Mouse (Mus musculus): ENCODE measurements around the gene Crx.
"Not testable (repeated sequence)": the region's sequence is repeated elsewhere in the genome, so short reads cannot be mapped to it uniquely, and the experiment has no call there.

The Crx gene

DNA sequence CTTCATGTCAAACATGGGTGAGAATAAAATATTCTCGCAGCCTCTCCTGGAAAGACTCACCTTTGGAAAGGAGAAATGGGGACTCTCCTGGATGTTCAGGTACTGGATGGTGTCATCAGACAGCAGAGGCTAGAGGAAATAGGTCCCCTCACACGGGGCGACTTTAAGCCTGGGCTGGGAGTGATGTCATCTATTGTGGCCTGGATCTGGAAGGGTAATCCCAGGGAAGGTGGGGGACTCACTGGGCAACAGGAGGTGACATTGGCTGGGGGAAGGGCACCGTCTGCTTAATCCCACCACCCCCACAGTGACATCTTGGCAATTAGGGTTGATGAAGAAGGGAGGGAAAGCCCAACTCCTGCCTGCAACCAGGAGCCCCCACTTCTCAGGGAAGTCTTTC, at the start of gene Crx:
Gene Crx, minus strand, starts transcription at position 213 of the 400 bp plus-strand sequence.
- DNase-seq (ENCODE audit: low spot score in 2 of 2): no peak

DNA sequence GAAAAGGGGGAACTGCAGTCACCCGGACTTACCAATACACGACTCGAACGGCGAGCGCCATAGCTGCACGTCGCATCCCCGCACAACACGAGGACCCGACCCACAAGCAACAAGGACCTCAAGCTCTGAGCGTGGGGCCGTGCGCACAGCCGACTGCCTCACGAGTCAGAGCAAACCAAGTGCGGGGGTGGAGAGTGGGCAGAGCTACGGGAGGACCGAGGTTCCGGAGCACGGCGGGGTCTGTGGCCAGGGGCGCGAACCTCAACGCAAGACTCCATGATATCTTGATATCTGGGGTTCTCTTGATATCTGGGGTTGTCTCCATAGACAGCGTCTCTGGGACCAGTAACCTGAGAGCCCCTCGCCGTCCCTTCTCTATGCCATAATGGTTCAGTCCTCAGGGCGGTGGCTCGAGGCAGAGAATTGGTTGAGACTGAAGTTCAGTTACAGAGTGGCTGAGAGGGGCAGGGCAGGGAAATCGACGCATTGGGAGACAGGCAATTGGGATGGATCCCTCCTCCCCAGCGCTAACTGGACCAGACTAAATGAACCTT, 42.5 kb upstream of the Crx start, which contains the start of gene Selenow:
Gene Selenow, minus strand, starts transcription at position 183 of the 554 bp plus-strand sequence.
- DNase-seq (ENCODE audit: low spot score in 2 of 2): peak; percentile 86 to 90

DNA sequence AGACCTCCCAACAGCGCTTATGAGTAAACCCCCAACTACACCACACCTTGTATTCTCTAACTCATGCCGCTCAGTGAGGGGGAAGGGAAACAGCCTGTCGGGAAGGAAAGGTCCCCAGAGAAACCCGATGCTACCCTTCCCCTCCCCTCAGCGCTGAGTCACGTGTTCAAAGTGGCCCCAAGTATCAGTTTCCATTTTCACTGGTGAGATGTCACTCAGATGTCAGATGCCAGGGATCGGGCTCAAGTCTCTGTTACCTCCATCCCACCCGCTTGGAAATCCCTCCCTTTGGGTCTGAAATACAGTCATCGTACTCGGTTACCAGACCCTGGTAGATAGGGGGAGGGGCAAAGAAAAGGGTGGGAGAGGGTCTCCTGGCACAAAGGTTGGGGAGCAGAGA, 42.0 kb upstream of the Crx start:
- DNase-seq (ENCODE audit: low spot score in 2 of 2): peak in 1 of 2 experiments; percentile 28

DNA sequence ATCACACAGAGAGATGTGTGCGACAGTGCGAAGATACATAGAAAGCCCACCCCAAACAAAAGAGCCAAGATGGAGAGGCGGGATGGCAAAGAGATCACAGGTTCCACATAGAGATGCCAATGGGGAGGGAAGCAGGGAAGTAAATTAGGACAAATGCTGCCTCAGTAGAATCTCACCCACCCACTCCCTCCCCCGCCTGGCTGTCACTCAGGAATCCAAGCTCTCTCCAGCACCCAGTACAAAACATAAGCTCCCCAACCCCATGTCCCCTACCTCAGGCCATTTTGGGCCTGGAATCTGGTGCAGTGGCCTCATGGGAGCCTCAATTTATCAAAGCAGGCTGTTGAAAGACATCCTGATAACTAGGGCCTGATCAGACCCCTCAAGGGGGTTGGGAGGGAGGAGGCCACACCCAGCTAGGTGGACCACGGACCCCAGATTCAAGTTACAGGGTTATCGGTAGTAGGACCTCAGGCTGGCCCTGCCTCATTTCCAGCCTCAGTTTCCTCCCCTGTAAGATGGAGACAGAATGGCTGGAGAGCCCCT, 41.0 kb upstream of the Crx start:
- DNase-seq (ENCODE audit: low spot score in 2 of 2): no peak

DNA sequence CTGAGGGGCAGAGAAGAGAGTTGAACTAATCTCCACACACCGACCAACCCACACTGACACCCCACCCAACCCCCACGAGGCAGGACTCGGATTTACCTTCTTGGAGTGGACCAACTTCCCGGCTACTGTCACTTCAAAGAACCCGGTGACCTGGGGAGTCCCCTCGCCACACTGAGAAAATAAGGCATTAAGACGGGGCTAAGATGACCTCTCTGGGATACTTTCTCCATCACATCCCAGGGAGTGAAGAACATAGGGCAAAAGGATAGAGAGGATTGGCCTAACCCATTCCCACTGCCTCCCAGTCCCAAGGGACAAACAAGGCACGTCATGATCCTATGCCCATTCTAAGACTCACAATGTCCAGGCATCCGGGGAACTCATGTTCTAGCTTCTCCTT, 40.2 kb upstream of the Crx start:
- DNase-seq (ENCODE audit: low spot score in 2 of 2): no peak

DNA sequence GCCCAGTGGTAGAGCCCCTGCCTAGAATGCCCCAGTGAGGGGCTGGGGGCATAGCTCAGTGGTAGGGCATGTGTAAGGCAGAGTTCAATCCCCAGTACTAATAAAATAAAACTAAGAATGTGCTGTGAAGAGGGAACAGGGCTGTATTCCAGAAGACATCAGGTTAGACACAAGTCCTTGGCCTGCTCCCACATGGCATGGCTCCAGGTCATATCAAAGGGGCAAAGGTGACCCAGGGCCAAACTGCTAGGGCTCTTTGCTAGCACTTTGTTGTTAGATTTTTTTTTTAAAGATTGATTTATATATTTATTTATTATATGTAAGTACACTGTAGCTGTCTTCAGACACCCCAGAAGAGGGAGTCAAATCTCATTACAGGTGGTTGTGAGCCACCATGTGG, 38.6 kb upstream of the Crx start:
- DNase-seq (ENCODE audit: low spot score in 2 of 2): no peak

DNA sequence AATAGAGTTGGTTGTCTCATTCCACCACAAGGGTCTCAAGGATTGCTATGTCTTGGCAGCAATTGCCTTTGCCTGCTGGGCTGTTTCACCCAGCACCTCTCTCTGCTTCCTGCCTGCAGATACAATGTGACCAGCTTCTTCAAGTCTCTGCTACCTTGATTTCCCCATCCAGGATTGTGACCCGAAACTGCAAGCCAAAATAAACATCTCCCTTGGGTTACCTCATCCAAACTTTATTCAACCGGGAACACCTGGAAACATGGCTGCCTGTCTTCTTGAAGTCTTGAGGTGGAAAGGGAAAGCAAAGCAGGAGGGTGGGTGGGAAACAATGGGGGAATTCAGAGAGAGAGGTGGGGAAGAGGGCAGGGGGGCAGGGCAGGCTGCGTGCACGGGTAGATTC, 37.2 kb upstream of the Crx start:
- no peak for DNase-seq (ENCODE audit: low spot score in 2 of 2)

DNA sequence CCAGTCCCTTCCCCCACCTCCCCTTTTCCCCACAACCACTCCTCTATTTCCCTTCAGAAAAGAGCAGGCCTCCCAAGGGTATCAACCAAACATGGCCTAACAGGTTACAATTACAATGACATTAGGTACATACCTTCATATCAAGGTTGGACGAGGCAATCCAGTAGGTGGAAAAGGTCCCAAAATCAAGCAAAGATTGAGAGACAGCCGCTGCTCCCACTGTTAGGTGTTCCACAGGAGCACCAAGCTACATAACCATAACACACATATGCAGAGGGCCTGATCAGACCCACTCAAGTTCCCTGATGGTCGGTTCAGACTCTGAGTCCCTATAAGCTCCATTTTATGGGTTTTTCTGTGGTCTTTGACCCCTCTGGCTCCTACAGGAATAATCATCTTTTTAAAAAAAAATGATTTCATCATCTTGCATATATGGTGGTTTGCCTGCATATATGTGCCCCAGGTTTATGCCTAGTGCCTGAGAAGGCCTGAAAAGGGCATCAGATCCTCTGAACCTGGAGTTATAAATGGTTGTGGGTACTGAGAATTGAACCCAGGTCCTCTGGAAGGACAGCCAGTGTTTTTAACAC, 36.5 kb upstream of the Crx start:
- no peak for DNase-seq (ENCODE audit: low spot score in 2 of 2)

DNA sequence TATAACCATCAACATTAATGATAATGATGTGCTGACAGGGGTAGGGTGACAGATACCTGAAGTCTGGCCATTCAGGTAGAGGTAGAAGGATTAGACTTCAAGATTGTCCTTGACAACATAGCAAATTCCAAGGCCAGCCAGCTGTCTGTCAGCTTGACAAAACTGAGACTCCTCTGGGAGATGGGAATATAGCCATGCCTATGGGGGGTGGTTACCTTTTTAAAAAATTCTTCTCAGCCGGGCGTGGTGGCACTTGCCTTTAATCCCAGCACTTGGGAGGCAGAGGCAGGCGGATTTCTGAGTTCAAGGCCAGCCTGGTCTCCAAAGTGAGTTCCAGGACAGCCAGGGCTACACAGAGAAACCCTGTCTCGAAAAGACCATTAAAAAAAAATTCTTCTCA, 35.9 kb upstream of the Crx start:
- DNase-seq (ENCODE audit: low spot score in 2 of 2): not testable (repeated sequence)

DNA sequence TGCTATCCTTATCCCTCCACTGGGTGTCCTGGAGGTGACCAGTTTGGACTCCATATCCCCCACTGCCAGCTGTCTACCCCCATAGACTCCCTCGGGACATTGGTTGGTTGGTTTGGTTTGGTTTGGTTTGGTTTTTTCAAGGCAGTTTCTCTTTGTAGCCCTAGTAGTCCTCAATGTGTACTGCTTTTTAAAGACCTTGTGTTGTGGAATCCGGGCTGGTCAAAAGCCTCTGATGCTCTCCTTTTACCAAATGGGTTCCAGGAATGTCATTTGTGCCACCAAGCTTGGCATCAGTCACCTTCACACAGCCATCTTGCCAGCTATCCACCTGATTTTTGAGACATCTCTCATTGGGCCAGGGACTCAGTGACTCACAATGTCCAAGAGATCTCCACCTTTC, 35.0 kb upstream of the Crx start:
- DNase-seq (ENCODE audit: low spot score in 2 of 2): no peak

DNA sequence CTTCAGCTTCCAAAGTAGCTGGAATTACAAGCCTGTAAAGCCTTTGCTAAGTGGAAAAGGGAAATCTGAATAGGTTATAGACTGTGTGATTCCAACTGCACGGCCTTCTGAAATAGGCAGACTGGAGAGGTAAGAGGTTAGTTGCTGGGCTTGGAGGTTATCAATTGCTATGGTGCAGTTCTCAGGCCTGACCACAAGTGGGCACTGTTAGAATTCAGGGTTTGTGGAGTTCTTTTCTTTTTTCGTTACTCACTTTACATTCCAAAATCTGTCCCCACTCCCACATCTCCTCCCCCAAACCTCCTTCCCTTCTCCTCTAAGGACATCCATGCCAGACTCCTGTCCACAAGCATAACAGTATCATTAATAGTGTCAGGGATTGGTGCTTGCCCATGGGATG, 34.5 kb upstream of the Crx start:
- DNase-seq (ENCODE audit: low spot score in 2 of 2): no peak

DNA sequence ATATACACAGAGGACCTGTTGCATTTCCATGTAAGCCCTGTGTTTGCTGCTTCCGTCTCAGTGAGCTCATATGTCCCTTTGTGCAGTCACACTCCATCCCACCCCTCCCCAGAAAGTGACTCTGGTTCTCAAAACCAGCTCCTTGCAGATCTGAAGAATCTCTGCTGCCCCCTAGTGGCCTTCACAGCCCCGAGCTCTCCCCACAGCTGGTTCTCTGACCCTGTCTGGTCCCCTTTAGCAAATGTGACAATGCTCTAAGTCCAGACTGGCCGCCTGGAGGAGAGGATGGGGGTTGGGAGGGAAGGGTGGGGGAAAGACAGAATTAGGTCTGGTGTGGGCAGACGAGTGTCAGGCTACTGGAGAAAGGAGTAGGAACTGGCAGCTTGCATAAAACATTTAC, 32.4 kb upstream of the Crx start:
- peak; percentile 27 to 43 for DNase-seq (ENCODE audit: low spot score in 2 of 2)

DNA sequence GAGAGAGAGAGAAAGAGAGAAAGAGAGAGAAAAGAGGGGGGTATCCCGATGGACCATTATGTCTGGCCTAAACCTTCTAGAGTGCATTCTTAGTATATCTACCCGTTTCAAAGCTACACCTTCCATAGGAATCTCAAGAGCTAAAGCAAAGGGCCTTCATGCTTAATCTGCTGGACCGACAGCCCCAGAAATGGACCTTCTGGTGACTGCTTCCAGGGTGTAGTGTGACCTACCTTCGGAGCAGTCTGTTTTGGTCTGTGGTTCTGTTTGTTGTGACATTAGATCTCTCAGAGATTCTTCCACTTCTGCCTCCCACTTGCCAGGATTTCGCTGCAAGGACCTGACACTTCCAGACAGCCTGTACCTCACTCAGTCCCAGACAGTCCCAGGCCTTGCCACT, 30.8 kb upstream of the Crx start:
- no peak for DNase-seq (ENCODE audit: low spot score in 2 of 2)

DNA sequence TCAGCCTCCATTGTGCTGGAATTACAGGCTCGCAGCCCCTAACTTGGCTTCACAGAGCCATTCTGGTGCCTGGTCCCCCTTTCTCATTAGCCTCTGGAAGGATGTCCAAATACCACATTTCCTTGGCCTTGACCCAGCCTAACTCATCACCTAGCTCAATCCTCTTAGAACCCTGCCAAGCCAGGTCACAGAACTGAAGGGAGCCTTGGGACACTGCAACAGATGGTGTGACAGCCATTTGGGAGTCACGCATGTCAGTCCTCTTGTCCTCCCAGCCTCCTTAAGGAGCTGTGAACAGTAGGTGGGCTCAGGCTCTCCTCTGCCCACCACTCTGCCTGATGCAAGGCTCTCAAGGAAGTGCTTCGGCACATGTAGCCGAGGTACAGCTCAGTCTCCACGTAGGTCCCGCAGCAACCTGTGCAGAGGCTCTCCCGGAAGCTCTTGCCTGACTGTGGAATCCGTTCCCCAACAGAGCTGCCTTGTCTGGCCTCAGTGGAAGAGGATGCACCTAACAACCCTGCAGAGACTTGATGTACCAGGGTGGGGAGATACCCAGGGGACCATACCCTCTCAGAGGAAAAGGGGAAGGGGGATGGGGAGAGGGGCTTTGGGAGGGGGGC, 28.3 kb upstream of the Crx start:
- DNase-seq (ENCODE audit: low spot score in 2 of 2): no peak

DNA sequence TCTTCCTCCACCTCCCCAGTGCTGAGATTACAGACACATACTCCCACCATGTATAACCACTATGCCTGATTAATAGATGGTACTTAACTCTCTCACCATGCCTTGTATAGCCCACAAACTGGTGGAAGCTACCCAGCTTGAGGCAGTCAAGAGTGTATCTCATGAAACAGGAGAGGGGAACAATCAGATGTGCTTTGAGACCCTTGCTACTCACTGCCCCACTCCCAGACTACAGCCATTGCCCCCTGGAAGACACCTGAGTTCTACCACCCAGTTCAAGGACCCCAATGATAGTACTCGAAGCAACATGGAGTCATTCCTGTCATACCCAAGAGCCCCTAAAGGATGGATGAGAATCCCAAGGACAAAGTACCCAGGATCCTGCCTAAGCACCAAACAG, 26.8 kb upstream of the Crx start:
- DNase-seq (ENCODE audit: low spot score in 2 of 2): no peak

DNA sequence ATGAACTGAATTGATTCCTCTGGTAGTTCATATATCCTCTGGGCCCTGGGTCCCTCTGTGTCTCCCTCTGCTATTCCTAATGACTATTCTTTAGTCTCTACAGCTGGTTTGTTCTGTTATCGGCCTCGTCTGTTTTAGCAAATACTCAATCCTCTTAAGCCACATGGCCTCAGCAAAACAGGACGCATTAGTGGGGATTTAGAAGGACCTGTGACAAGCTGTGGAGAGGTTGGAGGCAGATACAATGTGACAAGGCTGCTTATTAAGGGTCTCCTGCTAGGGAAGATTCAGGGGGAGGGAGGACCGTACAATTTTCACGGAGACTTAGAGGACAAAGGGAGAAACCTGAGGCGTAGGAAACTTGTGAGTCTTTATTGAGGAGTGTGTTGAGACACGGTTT, 26.1 kb upstream of the Crx start:
- no peak for DNase-seq (ENCODE audit: low spot score in 2 of 2)

DNA sequence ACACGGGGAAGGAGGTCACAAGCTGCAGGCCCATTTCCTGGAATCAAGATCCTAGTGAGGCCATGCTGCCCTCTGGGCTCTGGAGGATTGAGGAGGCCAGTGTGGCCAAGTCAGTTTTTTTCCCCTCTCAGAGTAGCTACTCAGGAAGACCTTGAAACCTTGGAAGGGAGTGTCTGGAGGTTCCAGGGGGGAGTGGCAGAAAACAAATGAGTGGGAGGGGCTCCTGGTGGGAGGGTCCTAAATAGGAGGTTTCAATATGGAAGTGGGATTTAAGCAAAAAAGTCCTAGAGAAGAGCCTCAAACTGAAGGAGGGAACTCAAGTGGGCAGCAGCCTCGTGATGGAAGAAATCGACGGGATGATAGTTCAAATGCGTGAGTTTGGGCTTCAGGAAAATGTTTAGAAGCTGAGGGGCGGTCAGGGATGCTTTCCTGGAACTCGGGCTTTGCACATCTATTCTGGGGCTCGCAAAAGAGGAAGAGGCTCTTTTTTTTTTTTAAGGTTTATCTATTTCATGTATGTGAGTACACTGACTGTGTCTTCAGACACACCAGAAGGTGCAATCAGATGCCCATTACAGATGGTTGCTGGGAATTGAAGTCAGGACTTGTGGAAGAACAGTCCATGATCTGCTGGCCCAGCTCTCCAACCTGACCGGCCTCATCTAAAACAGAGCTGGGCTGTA, 21.7 kb upstream of the Crx start:
- DNase-seq (ENCODE audit: low spot score in 2 of 2): no peak

DNA sequence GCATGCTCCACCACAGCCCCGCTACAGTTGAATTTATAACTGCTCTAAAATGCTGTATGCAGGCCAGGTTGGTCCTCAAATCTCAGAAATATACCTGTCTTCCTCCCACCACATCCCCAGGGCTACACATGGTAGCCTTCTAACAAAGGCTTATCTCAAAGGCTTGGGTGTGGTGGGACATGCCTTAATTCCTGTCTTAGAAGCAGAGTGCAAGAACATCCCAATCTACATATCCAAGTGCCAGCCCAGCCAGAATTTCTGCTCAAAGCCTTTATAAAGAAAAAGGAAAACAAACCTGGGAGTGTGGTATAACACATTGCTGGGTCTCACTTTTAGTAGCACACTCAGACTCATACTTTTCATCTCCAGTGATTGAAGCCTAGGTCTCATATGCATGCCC, 14.5 kb upstream of the Crx start:
- DNase-seq (ENCODE audit: low spot score in 2 of 2): no peak

DNA sequence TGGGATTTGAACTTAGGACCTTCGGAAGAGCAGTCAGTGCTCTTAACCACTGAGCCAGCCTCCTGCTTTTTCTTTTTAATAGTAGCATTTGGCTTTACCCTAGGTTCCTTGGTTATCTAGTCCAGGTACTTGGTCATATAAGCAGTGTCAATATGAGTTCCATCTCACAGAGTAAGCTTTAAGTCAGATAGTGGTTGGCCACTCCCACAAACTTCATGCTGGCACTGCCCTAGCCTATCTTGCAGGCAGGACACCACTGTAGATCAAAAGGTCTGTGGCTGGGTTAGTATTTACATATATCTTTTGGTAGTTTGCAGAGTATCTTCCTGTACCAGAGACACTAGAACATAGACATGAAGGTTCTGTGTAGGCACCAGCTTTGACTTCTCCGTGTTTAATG, 4.4 kb upstream of the Crx start:
- DNase-seq (ENCODE audit: low spot score in 2 of 2): no peak

DNA sequence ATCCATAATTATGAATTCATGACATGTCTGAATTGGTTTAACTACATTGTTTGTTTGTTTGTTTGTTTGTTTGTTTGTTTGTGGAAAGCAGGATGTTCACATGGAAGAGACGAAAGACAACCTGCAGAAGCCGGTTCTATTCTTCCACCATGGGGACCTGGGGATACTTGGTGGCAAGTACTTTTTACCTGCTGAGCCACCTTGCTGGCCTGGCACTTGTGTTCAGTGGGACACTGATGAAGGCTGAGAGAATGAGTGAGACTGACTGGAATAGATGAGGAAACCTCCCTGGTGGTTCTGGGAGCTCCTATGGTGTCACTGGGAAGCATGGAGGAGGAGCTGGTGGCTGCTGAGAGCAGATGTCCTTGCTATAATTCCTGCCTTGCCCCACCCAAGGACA, 2.5 kb upstream of the Crx start, which contains the start of gene Crxos:
Gene Crxos, plus strand, starts transcription at position 301 of the 400 bp plus-strand sequence.
- DNase-seq (ENCODE audit: low spot score in 2 of 2): no peak

DNA sequence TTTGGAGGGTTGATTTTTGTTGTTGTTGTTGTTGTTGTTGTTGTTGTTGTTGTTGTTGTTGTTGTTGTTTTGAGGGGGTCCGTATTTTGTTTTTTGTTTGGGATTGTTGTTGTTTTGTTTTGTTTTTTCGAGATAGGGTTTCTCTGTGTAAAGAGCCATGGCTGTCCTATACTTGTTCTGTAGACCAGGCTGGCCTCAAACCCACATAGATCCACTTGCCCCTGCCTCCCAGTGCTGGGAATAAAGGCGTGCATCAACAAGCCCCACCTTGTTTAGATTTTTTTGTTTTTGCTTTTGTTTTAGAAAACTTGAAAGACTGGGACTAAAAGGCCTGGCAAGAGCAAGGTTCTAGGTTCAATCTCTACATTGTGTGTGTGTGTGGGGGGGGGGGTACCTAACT, 2.1 kb upstream of the Crx start:
- DNase-seq (ENCODE audit: low spot score in 2 of 2): no peak

DNA sequence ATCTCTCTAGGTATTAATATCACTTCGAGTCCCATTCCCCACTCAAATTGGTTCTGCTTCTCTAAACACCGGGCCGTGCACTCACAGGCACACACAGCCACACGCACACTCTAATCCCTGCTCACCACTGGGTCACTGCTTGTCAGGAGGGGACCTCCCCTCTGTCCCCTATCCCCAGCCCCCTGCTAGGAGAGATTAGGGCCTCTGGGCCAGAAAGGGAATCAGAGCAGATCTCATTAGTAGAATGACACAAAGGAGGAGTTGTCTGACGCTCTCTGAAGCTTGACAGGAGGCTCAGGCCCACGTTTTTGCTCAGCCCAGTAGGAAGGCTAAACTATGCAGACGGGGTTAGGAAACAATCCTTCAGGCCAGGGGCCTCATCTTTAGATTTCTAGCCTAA, 1.6 kb upstream of the Crx start:
- no peak for DNase-seq (ENCODE audit: low spot score in 2 of 2)

DNA sequence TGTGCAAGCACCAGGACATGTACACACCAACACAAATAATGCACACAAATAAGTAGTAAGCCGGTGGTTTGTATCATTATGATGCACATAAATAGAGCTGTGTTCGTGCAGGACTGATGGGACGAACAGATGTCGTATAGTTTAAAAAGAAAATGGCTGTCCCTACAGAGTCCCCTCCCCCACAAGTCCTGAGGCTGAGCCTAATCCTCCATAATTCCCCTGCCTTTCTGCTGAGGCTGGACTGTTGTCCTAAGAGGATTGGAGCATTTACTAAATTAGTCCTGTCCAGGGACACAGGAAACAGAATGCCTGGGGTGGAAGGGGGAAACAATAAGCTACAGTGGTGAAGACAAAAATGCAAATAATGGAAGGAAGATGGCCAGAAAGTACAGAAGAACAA, 15.7 kb downstream of the Crx start:
- no peak for DNase-seq (ENCODE audit: low spot score in 2 of 2)

All from urinary bladder, adult 18-20 months (tissue).